Mouse (Mus musculus) hindbrain, embryonic 11.5 days (tissue): Measurements from ENCODE around the gene Hpdl. TPM values are rescaled to one million over a fixed set of nuclear protein-coding genes. Genes with fewer than 3 reads are reported as not detected.

ENCODE experiments used
- ATAC-seq: fragments of 200-750 bp; cut with Nextera tagmentation; 2 replicates; pipeline ENCODE4 v1.8.0; 2017; ENCODE audit warnings: mild to moderate bottlenecking, moderate TSS enrichment, moderate library complexity; ENCODE audit not compliant: low FRiP score
- DNase-seq: peaks from one replicate; pipeline ENCODE4 v3.0.0-alpha.2; 2015; ENCODE audit warnings: low spot score
- H3K27ac ChIP-seq: fragments of 300-500 bp; sonication (generic); 2 replicates; pipeline ENCODE4 v1.5.1; 2014; ENCODE audit warnings: mild to moderate bottlenecking, low read depth, low read length
- H3K27me3 ChIP-seq: fragments of 300-500 bp; sonication (generic); 2 replicates; pipeline ENCODE4 v1.6.1; 2014; ENCODE audit warnings: mild to moderate bottlenecking, low read length, moderate library complexity, mixed read lengths; ENCODE audit not compliant: control insufficient read depth, insufficient read depth
- H3K36me3 ChIP-seq: fragments of 300-500 bp; sonication (generic); 2 replicates; pipeline ENCODE4 v1.6.1; 2014; ENCODE audit warnings: mild to moderate bottlenecking, low read length, moderate library complexity, mixed read lengths; ENCODE audit not compliant: control insufficient read depth, insufficient read depth
- H3K4me1 ChIP-seq: fragments of 300-500 bp; sonication (generic); replicated peaks from 2 replicates; pipeline ENCODE4 v1.6.1; 2014; ENCODE audit warnings: low read length, mixed read lengths; ENCODE audit not compliant: control insufficient read depth, insufficient read depth
- H3K4me2 ChIP-seq: fragments of 300-500 bp; sonication (generic); replicated peaks from 2 replicates; pipeline ENCODE4 v1.6.1; 2014; ENCODE audit warnings: mild to moderate bottlenecking, low read depth, low read length
- H3K4me3 ChIP-seq: fragments of 300-500 bp; sonication (generic); 2 replicates; pipeline ENCODE4 v1.5.1; 2014; ENCODE audit warnings: low read depth, low read length
- H3K9ac ChIP-seq: fragments of 300-500 bp; sonication (generic); 2 replicates; pipeline ENCODE4 v1.6.1; 2014; ENCODE audit warnings: low read depth, low read length
- H3K9me3 ChIP-seq: fragments of 300-500 bp; sonication (generic); 2 replicates; pipeline ENCODE4 v1.6.1; 2016; ENCODE audit warnings: low read length; ENCODE audit not compliant: control insufficient read depth
- WGBS: fragments of 180-500 bp; shearing (Covaris S2); extraction: QIAGEN DNeasy Blood & Tissue Kit; methylation state at CpG from one replicate; pipeline ENCODE4 v1.1.7; 2014; 5-methylcytosine and 5-hydroxymethylcytosine counted together
- polyA plus RNA-seq: library from polyadenylated mRNA; unstranded; fragments of >200 nt; fragmentation: Nextera tagmentation; extraction: Ambion mirVana; gene quantifications from 2 replicates; pipeline ENCODE4 v1.2.1, GENCODE M21; 2014

Hpdl gene
- polyA plus RNA-seq, 1 experiment from 2014 or later, result 0.63 TPM

GRCm38 (mm10) chr4:116817486-116817885 lies 4.0 kb downstream of the Hpdl start:
- ATAC-seq, result no peak
- WGBS, result 90% methylated on average over 6 of the region's 6 CpGs
- no peaks in the 10 kb centered on the region for H3K9me3 ChIP-seq
- no peak overlapping the region for H3K4me2 ChIP-seq
- no peak overlapping the region for H3K4me3 ChIP-seq
- no peak overlapping the region for H3K9ac ChIP-seq
- no peaks in the 10 kb centered on the region for H3K36me3 ChIP-seq
- peaks cover 13% of the 10 kb centered on the region; the same call in 1 of the 2 replicates for H3K27me3 ChIP-seq
- no peak overlapping the region for H3K27ac ChIP-seq
- H3K4me1 ChIP-seq, result 0 out of 2 replicates have a peak, but pooled peaks cover 2% of the 10 kb centered on the region
- DNase-seq, result no peak

DNA sequence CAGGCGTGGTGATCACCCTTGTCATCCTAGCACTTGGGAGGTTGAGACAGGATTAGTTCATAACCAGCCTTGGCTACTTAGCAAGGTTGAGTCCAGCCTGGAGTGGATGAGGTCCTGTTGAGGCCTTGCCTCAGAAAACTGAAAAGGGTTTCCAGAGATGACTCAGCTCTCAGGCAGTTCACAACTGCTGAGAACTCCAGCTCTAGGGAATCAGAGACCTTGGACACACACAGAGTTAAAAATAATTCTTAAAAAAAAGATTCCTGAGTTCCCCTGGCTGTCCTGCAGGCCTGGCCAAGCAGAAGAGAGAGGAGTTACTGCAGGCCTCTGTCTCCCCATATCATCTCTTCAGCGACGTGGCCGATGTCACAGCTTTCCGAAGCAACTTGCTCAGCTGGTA lies 6.2 kb downstream of the Hpdl start:
- peaks cover 5% of the 10 kb centered on the region; the same call in 1 of the 2 replicates for H3K27me3 ChIP-seq
- H3K4me3 ChIP-seq, result no peak overlapping the region
- H3K9me3 ChIP-seq, result no peaks in the 10 kb centered on the region
- 87% methylated on average over 5 of the region's 5 CpGs for WGBS
- no peak for DNase-seq
- H3K9ac ChIP-seq, result no peak overlapping the region
- H3K27ac ChIP-seq, result no peak overlapping the region
- no peaks in the 10 kb centered on the region for H3K4me1 ChIP-seq
- no peak for ATAC-seq
- H3K4me2 ChIP-seq, result no peak overlapping the region
- no peaks in the 10 kb centered on the region for H3K36me3 ChIP-seq

DNA sequence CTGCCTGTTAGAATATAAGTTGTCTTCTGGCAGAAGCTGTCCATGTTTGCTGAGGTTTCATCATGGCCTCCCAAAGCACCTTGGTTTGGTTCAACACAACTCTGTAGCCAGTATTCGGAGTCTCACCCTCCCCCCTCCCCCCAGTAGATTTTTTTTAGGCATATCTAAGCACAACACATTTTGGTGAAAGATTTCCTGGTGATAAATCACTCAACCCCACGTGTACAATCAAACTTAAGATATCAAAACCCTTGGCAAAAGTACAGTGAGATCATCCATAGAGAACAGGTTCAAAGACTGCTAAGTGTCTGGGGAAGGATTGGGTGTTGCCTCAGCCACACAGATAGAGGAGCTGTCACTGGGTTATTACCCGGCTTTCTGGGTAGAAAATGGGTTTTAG lies 10.5 kb downstream of the Hpdl start:
- no peak overlapping the region for H3K4me2 ChIP-seq
- no peak overlapping the region for H3K9ac ChIP-seq
- 78% methylated on average over 3 of the region's 3 CpGs for WGBS
- H3K27me3 ChIP-seq, result no peaks in the 10 kb centered on the region
- ATAC-seq (no peak), DNase-seq (no peak)
- H3K4me1 ChIP-seq, result no peaks in the 10 kb centered on the region; the same call in 1 of the 2 replicates
- no peak overlapping the region for H3K27ac ChIP-seq
- H3K36me3 ChIP-seq, result no peaks in the 10 kb centered on the region
- H3K4me3 ChIP-seq, result no peak overlapping the region
- no peaks in the 10 kb centered on the region for H3K9me3 ChIP-seq

- ATAC-seq (peak; percentile 98), DNase-seq (peak; percentile 99)
- H3K4me1 ChIP-seq, result no peaks in the 10 kb centered on the region; the same call in 1 of the 2 replicates
- peak within 1 kb of the TSS; percentile 78 for H3K27ac ChIP-seq
- peak within 1 kb of the TSS; percentile 74 for H3K4me3 ChIP-seq
- H3K27me3 ChIP-seq, result no peaks in the 10 kb centered on the region
- whole genome bisulfite sequencing, result under 1% methylated on average over 58 of the region's 58 CpGs
- H3K36me3 ChIP-seq, result 0 out of 2 replicates have a peak, but pooled peaks cover 4% of the 10 kb centered on the region
- peak within 1 kb of the TSS; percentile 68 for H3K4me2 ChIP-seq
- no peaks in the 10 kb centered on the region for H3K9me3 ChIP-seq
- peak within 1 kb of the TSS; percentile 80 for H3K9ac ChIP-seq
These were observed 14.0 kb downstream of the Hpdl start, which contains the start of the genes Toe1 and Mutyh for GRCm38 (mm10) chr4:116807197-116808129. Toe1 (minus strand) TSS chr4:116807640. Mutyh (plus strand) TSS chr4:116807723.

DNA sequence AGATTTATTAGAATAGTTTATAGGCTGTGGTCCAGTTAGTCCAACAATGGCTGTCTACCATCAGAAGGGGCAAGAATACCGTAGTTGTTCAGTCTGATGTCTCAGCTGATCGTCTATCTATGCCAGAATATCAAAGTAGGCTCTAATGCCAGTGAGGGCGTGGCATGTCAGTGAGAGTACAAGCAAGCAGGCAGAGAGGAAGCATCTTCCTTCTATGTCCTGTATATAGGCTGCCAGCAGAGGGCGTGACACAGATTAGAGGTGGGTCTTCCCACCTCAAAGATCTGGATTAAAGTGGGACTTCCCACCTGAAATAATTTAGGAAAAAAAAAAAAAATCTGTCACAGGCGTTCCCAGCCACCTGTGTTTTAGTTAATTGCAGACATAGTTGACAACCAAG lies 21.6 kb downstream of the Hpdl start:
- Histone ChIP-seq H3K36me3 (0 out of 2 replicates have a peak, but pooled peaks cover 4% of the 10 kb centered on the region), H3K9me3 (no peaks in the 10 kb centered on the region), H3K9ac (no peak overlapping the region), H3K4me3 (no peak overlapping the region), H3K4me1 (no peaks in the 10 kb centered on the region), H3K27me3 (no peaks in the 10 kb centered on the region), H3K27ac (no peak overlapping the region), H3K4me2 (no peak overlapping the region)
- DNase-seq (peak; percentile 51), ATAC-seq (no peak)
- 43% methylated on average over 5 of the region's 5 CpGs for WGBS

- no peak overlapping the region for H3K4me3 ChIP-seq
- H3K36me3 ChIP-seq, result no peaks in the 10 kb centered on the region
- no peak overlapping the region for H3K9ac ChIP-seq
- no peak for ATAC-seq
- H3K27ac ChIP-seq, result no peak overlapping the region
- no peaks in the 10 kb centered on the region for H3K4me1 ChIP-seq
- 73% methylated on average over 1 of the region's 1 CpGs for WGBS
- no peak overlapping the region for H3K4me2 ChIP-seq
- no peaks in the 10 kb centered on the region for H3K27me3 ChIP-seq
- DNase-seq, result no peak
- H3K9me3 ChIP-seq, result no peaks in the 10 kb centered on the region
These were observed 24.9 kb downstream of the Hpdl start for GRCm38 (mm10) chr4:116796442-116797110.

DNA sequence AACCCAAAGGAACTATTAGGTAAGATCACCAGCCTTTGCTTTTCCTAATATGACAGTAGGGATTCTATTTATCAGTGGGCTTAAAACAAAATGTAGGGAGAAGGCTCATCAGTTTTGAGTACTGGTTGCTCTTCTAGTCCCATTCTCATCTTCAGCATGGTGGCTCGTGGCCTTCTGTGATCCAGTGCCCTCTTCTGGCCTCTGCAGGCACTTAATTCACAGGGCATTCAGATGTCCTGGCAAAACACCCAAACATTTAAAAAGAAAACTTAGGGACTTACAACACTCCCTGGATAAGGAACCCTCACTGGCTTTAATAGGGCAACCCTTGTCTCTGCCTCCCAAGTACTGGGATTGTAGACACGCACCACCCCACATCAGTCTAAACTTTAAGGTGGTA lies 27.2 kb downstream of the Hpdl start:
- no peak overlapping the region for H3K27ac ChIP-seq
- DNase-seq, result no peak
- H3K9me3 ChIP-seq, result no peaks in the 10 kb centered on the region
- no peak for ATAC-seq
- H3K4me2 ChIP-seq, result no peak overlapping the region
- WGBS, result 83% methylated on average over 2 of the region's 2 CpGs
- no peaks in the 10 kb centered on the region for H3K36me3 ChIP-seq
- no peaks in the 10 kb centered on the region for H3K4me1 ChIP-seq
- H3K9ac ChIP-seq, result no peak overlapping the region
- H3K4me3 ChIP-seq, result no peak overlapping the region
- no peaks in the 10 kb centered on the region for H3K27me3 ChIP-seq

GRCm38 (mm10) chr4:116792453-116792852 lies 29.1 kb downstream of the Hpdl start:
- H3K27me3 ChIP-seq, result no peaks in the 10 kb centered on the region
- no peak overlapping the region for H3K27ac ChIP-seq
- H3K9me3 ChIP-seq, result no peaks in the 10 kb centered on the region
- H3K4me3 ChIP-seq, result no peak overlapping the region
- H3K4me1 ChIP-seq, result no peaks in the 10 kb centered on the region
- H3K9ac ChIP-seq, result no peak overlapping the region
- no peak for DNase-seq
- H3K36me3 ChIP-seq, result no peaks in the 10 kb centered on the region
- WGBS, result 89% methylated on average over 8 of the region's 8 CpGs
- no peak for ATAC-seq
- no peak overlapping the region for H3K4me2 ChIP-seq
